Mouse (Mus musculus): ENCODE measurements around the gene Nbeal2.

Gene Nbeal2

GRCm38 (mm10) chr9:110645219-110645618 is 8.7 kb downstream of the Nbeal2 start:
- DNase-seq = no peak

- DNase-seq = no peak
These were observed 9.7 kb downstream of the Nbeal2 start for GRCm38 (mm10) chr9:110644295-110644694.

GRCm38 (mm10) chr9:110643787-110644186 is 10.2 kb downstream of the Nbeal2 start:
- DNase-seq = peak; percentile 79

- DNase-seq = peak; percentile 64
These were observed 11.0 kb downstream of the Nbeal2 start for GRCm38 (mm10) chr9:110642812-110643524.

- no peak for DNase-seq
These were observed 13.0 kb downstream of the Nbeal2 start for GRCm38 (mm10) chr9:110641006-110641405.

- no peak for DNase-seq
These were observed 15.3 kb downstream of the Nbeal2 start for GRCm38 (mm10) chr9:110638611-110639021.

- DNase-seq = peak; percentile 89
These were observed 18.7 kb downstream of the Nbeal2 start for GRCm38 (mm10) chr9:110635225-110635624.

- DNase-seq = no peak
These were observed 20.1 kb downstream of the Nbeal2 start for GRCm38 (mm10) chr9:110633882-110634281.

GRCm38 (mm10) chr9:110632671-110633070 is 21.3 kb downstream of the Nbeal2 start:
- DNase-seq = no peak

- no peak for DNase-seq
These were observed 22.2 kb downstream of the Nbeal2 start for GRCm38 (mm10) chr9:110631651-110632275.

GRCm38 (mm10) chr9:110631191-110631590 is 22.8 kb downstream of the Nbeal2 start:
- DNase-seq = peak; percentile 49

- peak; percentile 65 for DNase-seq
These were observed 23.8 kb downstream of the Nbeal2 start for GRCm38 (mm10) chr9:110630171-110630570.

- DNase-seq = no peak
These were observed 28.5 kb downstream of the Nbeal2 start for GRCm38 (mm10) chr9:110625350-110625908.

GRCm38 (mm10) chr9:110624361-110625166 is 29.4 kb downstream of the Nbeal2 start, which contains the start of gene Nradd:
Nradd (minus strand) TSS chr9:110624452.
- peak; percentile 88 for DNase-seq

GRCm38 (mm10) chr9:110623416-110624195 is 30.4 kb downstream of the Nbeal2 start:
- no peak for DNase-seq

- DNase-seq = peak; percentile 43
These were observed 31.2 kb downstream of the Nbeal2 start for GRCm38 (mm10) chr9:110622621-110623219.

GRCm38 (mm10) chr9:110620685-110621084 is 33.3 kb downstream of the Nbeal2 start:
- no peak for DNase-seq

GRCm38 (mm10) chr9:110620180-110620579 is 33.8 kb downstream of the Nbeal2 start:
- DNase-seq = no peak

- DNase-seq = no peak
These were observed 36.9 kb downstream of the Nbeal2 start for GRCm38 (mm10) chr9:110617081-110617480.

- DNase-seq = no peak
These were observed 42.5 kb downstream of the Nbeal2 start for GRCm38 (mm10) chr9:110611471-110611870.

GRCm38 (mm10) chr9:110583521-110583920 is 70.4 kb downstream of the Nbeal2 start:
- DNase-seq = no peak

GRCm38 (mm10) chr9:110582161-110582560 is 71.8 kb downstream of the Nbeal2 start:
- no peak for DNase-seq

Measured in kidney, adult 9 months (tissue).